Mouse (Mus musculus) CD8-positive naive resting alpha-beta T cell, adult 57 days (primary cell): ENCODE data around the gene A530064D06Rik. TPM values are rescaled to one million over a fixed set of nuclear protein-coding genes. Genes with fewer than 3 reads are reported as not detected.

ENCODE experiments used
- total RNA-seq: library from RNA; stranded (reverse); gene quantifications from one replicate; pipeline ENCODE4 v1.2.4, GENCODE M21; 2023

The A530064D06Rik gene
- 1.6 TPM for total RNA-seq

GRCm38 (mm10) chr17:48167103-48167502 is at the start of gene A530064D06Rik:
TSS of gene A530064D06Rik (minus strand) at chr17:48167275.

GRCm38 (mm10) chr17:48146120-48146519 is 21.0 kb downstream of the A530064D06Rik start, which contains the start of gene 9830107B12Rik:
TSS of gene 9830107B12Rik (minus strand) at chr17:48146268.

Other genes starting within 250 kb of the A530064D06Rik start
- gene Foxp4, start 242.6 kb downstream of the A530064D06Rik start, total RNA-seq = 62.3 TPM
- gene 1700122O11Rik, start 129.0 kb downstream of the A530064D06Rik start, total RNA-seq = not detected
- gene 1700067P10Rik, start 78.0 kb downstream of the A530064D06Rik start, total RNA-seq = not detected
- not detected for gene 9830107B12Rik, start 21.0 kb downstream of the A530064D06Rik start, total RNA-seq
- 1.2 TPM for gene Trem1, start 65.5 kb upstream of the A530064D06Rik start, total RNA-seq
- 0.89 TPM for gene Trem3, start 80.5 kb upstream of the A530064D06Rik start, total RNA-seq
- 2.9 TPM for gene Treml4, start 97.0 kb upstream of the A530064D06Rik start, total RNA-seq
- gene Treml2, start 132.2 kb upstream of the A530064D06Rik start, total RNA-seq = 78.0 TPM
- gene B430306N03Rik, start 148.9 kb upstream of the A530064D06Rik start, total RNA-seq = 3.5 TPM
- gene Trem2, start 179.1 kb upstream of the A530064D06Rik start, total RNA-seq = not detected
- gene Treml1, start 192.6 kb upstream of the A530064D06Rik start, total RNA-seq = not detected
- 75.1 TPM for gene Nfya, start 242.6 kb upstream of the A530064D06Rik start, total RNA-seq
- 28.4 TPM for gene Oard1, start 242.7 kb upstream of the A530064D06Rik start, total RNA-seq